Mouse (Mus musculus): Measurements from ENCODE around the gene Klhl5. TPM values are rescaled to one million over a fixed set of nuclear protein-coding genes. Genes with fewer than 3 reads are reported as not detected.

Gene Klhl5
- 10 to 100 TPM; 35.4 to 38.7 TPM for total RNA-seq (2021)
- long read RNA-seq, experiment 1, transcript Klhl5-204 (11 exons, 3,149 nt): major isoform, 39 of 71 reads
- long read RNA-seq, experiment 1, transcript Klhl5-201 (11 exons, 3,610 nt): minor isoform, 22 of 71 reads
- long read RNA-seq, experiment 1, partial matches to known transcripts: 4 of 71 reads
- long read RNA-seq, experiment 1, other reads (novel, unspliced or antisense): 6 of 71 reads
- long read RNA-seq, experiment 2, transcript Klhl5-201 (11 exons, 3,610 nt): minor isoform, 29 of 81 reads
- long read RNA-seq, experiment 2, transcript Klhl5-204 (11 exons, 3,149 nt): major isoform, 43 of 81 reads
- long read RNA-seq, experiment 2, partial matches to known transcripts: 4 of 81 reads
- long read RNA-seq, experiment 2, other reads (novel, unspliced or antisense): 5 of 81 reads

GRCm38 (mm10) chr5:65106876-65107772 lies at the start of gene Klhl5:
Gene Klhl5, plus strand, starts transcription at chr5:65107539.
- intact Hi-C loops (cut with DNase I): no loop called here
- Histone ChIP-seq H3K4me3 (peak within 1 kb of the TSS; percentile 74), H3K27ac (peak within 1 kb of the TSS; percentile 76)
- peak; percentile 82 to 83 for DNase-seq (ENCODE audit: extremely low spot score in 1 of 2, low spot score in 2 of 2)
- TF ChIP-seq CTCF (IDR thresholded peaks at IDR 0.05): no peak; the same call in none of the 2 replicates

GRCm38 (mm10) chr5:65057596-65057995 lies 49.7 kb upstream of the Klhl5 start:
- intact Hi-C loops (cut with DNase I): no loop called here
- TF ChIP-seq CTCF (IDR thresholded peaks at IDR 0.05): no peak
- no peak overlapping the region for H3K27ac ChIP-seq
- no peak for DNase-seq (ENCODE audit: extremely low spot score in 1 of 2, low spot score in 2 of 2)
- no peak overlapping the region for H3K4me3 ChIP-seq

- TF ChIP-seq CTCF (IDR thresholded peaks at IDR 0.05): no peak
- Histone ChIP-seq H3K4me3 (no peak overlapping the region), H3K27ac (no peak overlapping the region)
- intact Hi-C loops (cut with DNase I): no loop called here
- no peak for DNase-seq (ENCODE audit: extremely low spot score in 1 of 2, low spot score in 2 of 2)
These were observed 47.5 kb upstream of the Klhl5 start for GRCm38 (mm10) chr5:65059806-65060205.

GRCm38 (mm10) chr5:65062236-65062635 lies 45.1 kb upstream of the Klhl5 start:
- H3K27ac ChIP-seq: no peak overlapping the region
- no peak overlapping the region for H3K4me3 ChIP-seq
- no peak for TF ChIP-seq CTCF (IDR thresholded peaks at IDR 0.05)
- intact Hi-C loops (cut with DNase I): no loop called here
- DNase-seq (ENCODE audit: extremely low spot score in 1 of 2, low spot score in 2 of 2): no peak

- H3K27ac ChIP-seq: no peak overlapping the region
- intact Hi-C loops (cut with DNase I): no loop called here
- TF ChIP-seq CTCF (IDR thresholded peaks at IDR 0.05): no peak
- H3K4me3 ChIP-seq: no peak overlapping the region
- no peak for DNase-seq (ENCODE audit: extremely low spot score in 1 of 2, low spot score in 2 of 2)
These were observed 44.1 kb upstream of the Klhl5 start for GRCm38 (mm10) chr5:65063266-65063665.

- intact Hi-C loops (cut with DNase I): no loop called here
- no peak overlapping the region for H3K27ac ChIP-seq
- TF ChIP-seq CTCF (IDR thresholded peaks at IDR 0.05): no peak
- H3K4me3 ChIP-seq: no peak overlapping the region
- no peak for DNase-seq (ENCODE audit: extremely low spot score in 1 of 2, low spot score in 2 of 2)
These were observed 39.2 kb upstream of the Klhl5 start for GRCm38 (mm10) chr5:65068166-65068565.

GRCm38 (mm10) chr5:65069872-65070271 lies 37.5 kb upstream of the Klhl5 start:
- TF ChIP-seq CTCF (IDR thresholded peaks at IDR 0.05): no peak
- intact Hi-C loops (cut with DNase I): no loop called here
- H3K4me3 ChIP-seq: no peak overlapping the region
- H3K27ac ChIP-seq: no peak overlapping the region
- DNase-seq (ENCODE audit: extremely low spot score in 1 of 2, low spot score in 2 of 2): no peak

GRCm38 (mm10) chr5:65071689-65072118 lies 35.6 kb upstream of the Klhl5 start:
- DNase-seq (ENCODE audit: extremely low spot score in 1 of 2, low spot score in 2 of 2): no peak
- no peak overlapping the region for H3K27ac ChIP-seq
- intact Hi-C loops (cut with DNase I): no loop called here

GRCm38 (mm10) chr5:65073247-65073646 lies 34.1 kb upstream of the Klhl5 start:
- no peak for DNase-seq (ENCODE audit: extremely low spot score in 1 of 2, low spot score in 2 of 2)
- H3K4me3 ChIP-seq: no peak overlapping the region
- H3K27ac ChIP-seq: no peak overlapping the region
- intact Hi-C loops (cut with DNase I): no loop called here
- TF ChIP-seq CTCF (IDR thresholded peaks at IDR 0.05): no peak

More at GRCm38 (mm10) chr5:65071689-65072118, 35.6 kb upstream of the Klhl5 start:
- TF ChIP-seq CTCF (IDR thresholded peaks at IDR 0.05): no peak
- H3K4me3 ChIP-seq: no peak overlapping the region

- Histone ChIP-seq H3K27ac (no peak overlapping the region), H3K4me3 (no peak overlapping the region)
- intact Hi-C loops (cut with DNase I): no loop called here
- TF ChIP-seq CTCF (IDR thresholded peaks at IDR 0.05): peak; percentile 6
- DNase-seq (ENCODE audit: extremely low spot score in 1 of 2, low spot score in 2 of 2): no peak
These were observed 32.6 kb upstream of the Klhl5 start for GRCm38 (mm10) chr5:65074693-65075092.

GRCm38 (mm10) chr5:65076087-65076486 lies 31.3 kb upstream of the Klhl5 start:
- intact Hi-C loops (cut with DNase I): no loop called here
- DNase-seq (ENCODE audit: extremely low spot score in 1 of 2, low spot score in 2 of 2): no peak
- H3K4me3 ChIP-seq: no peak overlapping the region
- no peak overlapping the region for H3K27ac ChIP-seq
- TF ChIP-seq CTCF (IDR thresholded peaks at IDR 0.05): peak; percentile 40

- TF ChIP-seq CTCF (IDR thresholded peaks at IDR 0.05): no peak
- DNase-seq (ENCODE audit: extremely low spot score in 1 of 2, low spot score in 2 of 2): no peak
- intact Hi-C loops (cut with DNase I): no loop called here
- Histone ChIP-seq H3K27ac (no peak overlapping the region), H3K4me3 (no peak overlapping the region)
These were observed 30.6 kb upstream of the Klhl5 start for GRCm38 (mm10) chr5:65076748-65077147.

All from left cerebral cortex, adult 2 months (tissue).